Mouse (Mus musculus) megakaryocyte, embryonic 14.5 days (primary cell): Measurements from ENCODE around the gene Ugt1a7c.
"Not testable (repeated sequence)": the region's sequence is repeated elsewhere in the genome, so short reads cannot be mapped to it uniquely, and the experiment has no call there.

Source experiments
- FLI1 ChIP-seq: IDR thresholded peaks from 2 replicates; pipeline ENCODE4 v1.6.1; 2012; ENCODE audit warnings: low read length, inconsistent platforms, mixed read lengths
- GATA1 ChIP-seq: IDR thresholded peaks from 3 replicates; pipeline ENCODE4 v1.6.1; 2012; ENCODE audit warnings: mixed read lengths, low read length, inconsistent platforms, borderline replicate concordance

DNA sequence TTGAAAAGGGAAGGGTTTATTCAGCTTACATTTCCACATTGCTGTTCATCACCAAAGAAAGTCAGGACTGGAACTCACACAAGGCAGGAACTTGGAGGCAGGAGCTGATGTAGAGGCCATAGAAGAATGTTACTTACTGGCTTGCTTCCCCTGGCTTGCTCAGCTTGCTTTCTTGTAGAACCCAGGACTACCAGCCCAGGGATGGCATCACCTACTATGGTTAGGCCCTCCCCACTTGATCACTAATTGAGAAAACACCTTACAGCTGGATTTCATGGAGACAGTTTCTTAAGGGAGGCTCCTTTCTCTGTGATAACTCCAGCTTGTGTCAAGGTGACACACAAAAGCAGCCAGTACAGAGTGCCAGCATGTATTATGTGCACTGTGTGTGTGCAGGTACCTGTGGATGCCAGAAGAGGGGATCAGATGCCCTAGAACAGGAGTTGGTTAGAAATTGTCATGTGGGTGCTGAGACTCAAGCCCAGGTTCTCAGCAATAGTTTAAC, 128.2 kb downstream of the Ugt1a7c start:
- TF ChIP-seq GATA1, FLI1: not testable (repeated sequence)
